Mouse (Mus musculus) layer of hippocampus, adult 2 months (tissue): ENCODE results near the gene Slc7a5. TPM values are rescaled to one million over a fixed set of nuclear protein-coding genes. Genes with fewer than 3 reads are reported as not detected.

ENCODE experiments used
- DNase-seq, 2 experiments: peaks; one replicate each; pipeline ENCODE4 v3.0.0; 2022; ENCODE audit warnings: low spot score in 2 of 2
- H3K27ac ChIP-seq: fragments of 200-600 bp; 2 replicates; pipeline ENCODE4 v1.8.1; 2022
- H3K4me3 ChIP-seq: fragments of 200-600 bp; 2 replicates; pipeline ENCODE4 v1.8.1; 2022; ENCODE audit warnings: mild to moderate bottlenecking
- CTCF ChIP-seq: fragments of 200-600 bp; conservative IDR thresholded peaks from 2 replicates; pipeline ENCODE4 v1.8.1; 2022; ENCODE audit warnings: antibody characterized with exemption, mild to moderate bottlenecking, moderate library complexity
- total RNA-seq, 2 experiments: library from RNA; stranded (reverse); gene quantifications; 2 replicates each; pipeline ENCODE4 v1.2.3; 2021

The Slc7a5 gene
- total RNA-seq, 2 experiments from 2014 or later, result 66.5 to 68.7 TPM

- no peak for DNase-seq
- no peak overlapping the region for H3K27ac ChIP-seq
- no peak overlapping the region for H3K4me3 ChIP-seq
- TF ChIP-seq CTCF, result no peak
Observed at GRCm38 (mm10) chr8:121861806-121862548, 45.5 kb downstream of the Slc7a5 start.

GRCm38 (mm10) chr8:121861276-121861675 lies 46.2 kb downstream of the Slc7a5 start:
- no peak for DNase-seq
- no peak for TF ChIP-seq CTCF
- H3K27ac ChIP-seq, result no peak overlapping the region
- H3K4me3 ChIP-seq, result no peak overlapping the region

GRCm38 (mm10) chr8:121857747-121858146 lies 49.7 kb downstream of the Slc7a5 start:
- TF ChIP-seq CTCF, result no peak
- Histone ChIP-seq H3K27ac (no peak overlapping the region), H3K4me3 (no peak overlapping the region)
- DNase-seq, result no peak

- Histone ChIP-seq H3K27ac (no peak overlapping the region), H3K4me3 (no peak overlapping the region)
- no peak for DNase-seq
- TF ChIP-seq CTCF, result no peak
Observed at GRCm38 (mm10) chr8:121857331-121857730, 50.2 kb downstream of the Slc7a5 start.

- TF ChIP-seq CTCF, result no peak
- H3K27ac ChIP-seq, result no peak overlapping the region
Observed at GRCm38 (mm10) chr8:121856071-121856746, 51.3 kb downstream of the Slc7a5 start.

GRCm38 (mm10) chr8:121853586-121853985 lies 53.9 kb downstream of the Slc7a5 start:
- DNase-seq, result no peak
- no peak for TF ChIP-seq CTCF
- no peak overlapping the region for H3K4me3 ChIP-seq
- H3K27ac ChIP-seq, result no peak overlapping the region

More at GRCm38 (mm10) chr8:121856071-121856746, 51.3 kb downstream of the Slc7a5 start:
- H3K4me3 ChIP-seq, result no peak overlapping the region
- DNase-seq, result no peak

- Histone ChIP-seq H3K27ac (no peak overlapping the region), H3K4me3 (no peak overlapping the region)
- DNase-seq, result no peak
- TF ChIP-seq CTCF, result no peak
Observed at GRCm38 (mm10) chr8:121852464-121852863, 55.0 kb downstream of the Slc7a5 start.

- Histone ChIP-seq H3K4me3 (no peak overlapping the region), H3K27ac (peak overlapping the region; percentile 66)
- no peak for DNase-seq
- TF ChIP-seq CTCF, result no peak
Observed at GRCm38 (mm10) chr8:121851716-121852115, 55.8 kb downstream of the Slc7a5 start.

- peak; percentile 95 for TF ChIP-seq CTCF
- peak overlapping the region; percentile 66 for H3K27ac ChIP-seq
- H3K4me3 ChIP-seq, result peak overlapping the region; percentile 19; the same call in 1 of the 2 replicates
- DNase-seq, result peak; percentile 96 to 99
Observed at GRCm38 (mm10) chr8:121850821-121851470, 56.5 kb downstream of the Slc7a5 start.

GRCm38 (mm10) chr8:121850436-121850820 lies 57.1 kb downstream of the Slc7a5 start:
- no peak overlapping the region for H3K4me3 ChIP-seq
- TF ChIP-seq CTCF, result no peak
- peak overlapping the region; percentile 62; the same call in 1 of the 2 replicates for H3K27ac ChIP-seq
- DNase-seq, result no peak

- Histone ChIP-seq H3K27ac (no peak overlapping the region), H3K4me3 (no peak overlapping the region)
- DNase-seq, result peak; percentile 69 to 81
- peak; percentile 90 for TF ChIP-seq CTCF
Observed at GRCm38 (mm10) chr8:121850018-121850417, 57.5 kb downstream of the Slc7a5 start.

- TF ChIP-seq CTCF, result no peak
- H3K4me3 ChIP-seq, result no peak overlapping the region
- H3K27ac ChIP-seq, result no peak overlapping the region
- DNase-seq, result no peak
Observed at GRCm38 (mm10) chr8:121849303-121849702, 58.2 kb downstream of the Slc7a5 start.

GRCm38 (mm10) chr8:121848495-121848894 lies 59.0 kb downstream of the Slc7a5 start:
- TF ChIP-seq CTCF, result no peak
- Histone ChIP-seq H3K4me3 (no peak overlapping the region), H3K27ac (no peak overlapping the region)
- no peak for DNase-seq
